Mouse (Mus musculus): Measurements from ENCODE around the gene Clstn1. TPM values are rescaled to one million over a fixed set of nuclear protein-coding genes. Genes with fewer than 3 reads are reported as not detected.

The Clstn1 gene
- polyA plus RNA-seq, 1 experiment from 2014 or later, result 19.1 TPM

DNA sequence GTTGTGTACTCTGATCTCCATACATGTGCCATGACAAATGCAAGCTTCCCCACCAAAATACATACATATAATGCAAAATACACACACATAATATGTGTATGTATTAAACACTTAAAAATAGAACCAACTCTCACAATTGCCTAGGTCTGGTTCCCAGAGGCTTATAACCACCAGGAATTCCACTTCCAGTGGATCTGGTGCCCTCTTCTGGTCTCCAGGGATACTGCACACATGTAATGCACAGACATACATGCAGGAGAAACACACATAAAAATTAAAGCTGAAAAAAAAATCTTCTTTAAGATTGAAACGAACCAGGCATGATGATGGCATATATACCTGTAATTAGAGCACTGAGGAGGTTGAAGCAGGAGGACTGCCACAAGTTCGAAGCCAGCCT lies 5.2 kb downstream of the Clstn1 start:
- DNase-seq (ENCODE audit: low spot score), result no peak
- peaks cover 23% of the 10 kb centered on the region for H3K4me1 ChIP-seq
- 83% methylated on average over 2 of the region's 2 CpGs for WGBS
- no peaks in the 10 kb centered on the region; the same call in 1 of the 2 replicates for H3K36me3 ChIP-seq
- H3K27ac ChIP-seq, result no peak overlapping the region
- H3K4me3 ChIP-seq, result no peak overlapping the region
- H3K9me3 ChIP-seq, result no peaks in the 10 kb centered on the region
- H3K27me3 ChIP-seq (ENCODE audit: insufficient read depth, poor library complexity, severe bottlenecking), result peaks cover 28% of the 10 kb centered on the region

DNA sequence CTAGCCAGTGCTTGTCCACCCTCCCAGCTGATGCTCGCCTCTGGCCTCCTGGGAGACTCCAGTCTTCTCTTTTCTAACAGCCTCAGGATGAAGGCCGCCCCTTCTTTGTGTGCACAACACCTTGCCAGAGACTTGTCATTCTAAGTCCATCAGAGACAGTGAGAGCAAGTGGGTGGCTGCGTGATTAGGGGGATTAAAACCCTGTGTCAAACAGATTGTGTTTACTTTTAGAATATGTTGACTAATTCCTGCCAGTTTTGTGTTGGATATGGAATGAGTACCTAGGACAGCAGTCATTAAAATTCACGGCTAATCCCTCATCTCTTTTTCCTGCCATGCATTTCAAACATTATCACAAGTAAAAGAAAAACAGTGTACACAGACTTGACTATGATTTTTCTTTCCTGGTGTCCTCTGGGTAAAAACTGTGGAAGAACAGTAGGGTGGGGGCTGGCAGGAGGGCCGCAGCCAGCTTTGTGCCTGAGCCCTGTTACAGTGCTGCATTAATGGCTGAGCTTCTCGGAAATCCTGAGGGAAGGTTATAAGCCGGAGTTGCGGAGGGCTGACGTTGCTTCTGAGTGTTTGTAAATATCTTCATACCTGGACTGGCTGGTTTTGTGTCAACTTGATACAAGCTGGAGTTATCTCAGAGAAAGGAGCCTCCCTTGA lies 8.8 kb downstream of the Clstn1 start:
- H3K4me1 ChIP-seq, result peaks cover 14% of the 10 kb centered on the region
- no peaks in the 10 kb centered on the region; the same call in 1 of the 2 replicates for H3K36me3 ChIP-seq
- no peak for DNase-seq (ENCODE audit: low spot score)
- H3K9me3 ChIP-seq, result no peaks in the 10 kb centered on the region
- H3K27ac ChIP-seq, result no peak overlapping the region
- no peaks in the 10 kb centered on the region for H3K27me3 ChIP-seq (ENCODE audit: insufficient read depth, poor library complexity, severe bottlenecking)
- no peak overlapping the region for H3K4me3 ChIP-seq
- WGBS, result 86% methylated on average over 9 of the region's 9 CpGs

DNA sequence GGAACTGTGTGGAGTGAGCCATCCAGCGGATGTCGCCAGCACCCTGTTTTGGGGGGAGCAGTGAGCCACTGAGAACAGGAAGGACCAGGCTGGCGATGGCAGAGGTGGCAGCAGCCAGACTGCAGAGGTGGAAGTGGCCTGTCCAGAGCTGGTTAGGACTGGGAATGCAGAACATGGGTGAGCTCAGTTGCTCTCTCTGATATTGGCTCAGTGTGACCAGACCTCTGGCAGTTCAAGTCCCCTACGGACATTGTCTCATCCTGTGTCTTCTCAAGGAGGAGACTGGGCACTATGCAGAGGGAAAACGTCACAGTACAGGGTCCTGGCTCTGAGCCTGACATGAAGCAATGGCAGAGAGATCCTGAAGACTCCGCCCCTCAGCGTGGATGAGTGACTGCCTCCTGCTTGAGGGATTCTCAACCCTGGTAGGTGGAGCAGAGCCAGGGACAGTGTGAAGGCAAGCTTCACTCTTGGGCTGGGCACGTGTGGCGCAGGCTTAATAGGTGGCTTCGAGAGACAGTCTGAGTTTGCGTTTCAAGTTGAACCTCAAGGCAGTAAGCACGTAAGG lies 11.5 kb downstream of the Clstn1 start:
- no peak overlapping the region for H3K27ac ChIP-seq
- no peaks in the 10 kb centered on the region; the same call in 1 of the 2 replicates for H3K36me3 ChIP-seq
- no peak for DNase-seq (ENCODE audit: low spot score)
- no peak overlapping the region for H3K4me3 ChIP-seq
- H3K9me3 ChIP-seq, result no peaks in the 10 kb centered on the region
- WGBS, result 69% methylated on average over 12 of the region's 12 CpGs
- H3K4me1 ChIP-seq, result peaks cover 35% of the 10 kb centered on the region
- no peaks in the 10 kb centered on the region for H3K27me3 ChIP-seq (ENCODE audit: insufficient read depth, poor library complexity, severe bottlenecking)

DNA sequence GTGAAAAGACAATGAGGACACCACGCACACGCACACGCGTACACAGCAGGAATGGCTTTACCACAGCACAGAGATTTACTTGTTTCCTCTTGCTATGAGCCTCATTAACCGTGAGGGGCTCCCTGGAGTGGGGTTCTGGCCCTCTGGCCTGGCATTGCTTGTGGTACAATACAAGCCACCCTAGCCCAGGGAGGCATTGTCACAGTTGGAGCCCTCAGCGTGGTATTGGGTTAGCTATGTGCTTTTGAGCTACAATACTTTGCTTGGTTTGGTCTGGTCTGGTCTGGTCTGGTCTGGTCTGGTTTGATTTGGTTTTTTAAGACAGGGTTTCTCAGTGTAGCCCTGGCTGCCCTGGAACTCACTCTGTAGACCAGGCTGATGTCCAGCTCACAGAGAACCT lies 13.3 kb downstream of the Clstn1 start:
- no peaks in the 10 kb centered on the region for H3K9me3 ChIP-seq
- H3K27ac ChIP-seq, result no peak overlapping the region
- H3K4me1 ChIP-seq, result peaks cover 33% of the 10 kb centered on the region
- no peak for DNase-seq (ENCODE audit: low spot score)
- H3K4me3 ChIP-seq, result no peak overlapping the region
- H3K27me3 ChIP-seq (ENCODE audit: insufficient read depth, poor library complexity, severe bottlenecking), result no peaks in the 10 kb centered on the region
- H3K36me3 ChIP-seq, result no peaks in the 10 kb centered on the region; the same call in 1 of the 2 replicates
- WGBS, result 92% methylated on average over 6 of the region's 6 CpGs

DNA sequence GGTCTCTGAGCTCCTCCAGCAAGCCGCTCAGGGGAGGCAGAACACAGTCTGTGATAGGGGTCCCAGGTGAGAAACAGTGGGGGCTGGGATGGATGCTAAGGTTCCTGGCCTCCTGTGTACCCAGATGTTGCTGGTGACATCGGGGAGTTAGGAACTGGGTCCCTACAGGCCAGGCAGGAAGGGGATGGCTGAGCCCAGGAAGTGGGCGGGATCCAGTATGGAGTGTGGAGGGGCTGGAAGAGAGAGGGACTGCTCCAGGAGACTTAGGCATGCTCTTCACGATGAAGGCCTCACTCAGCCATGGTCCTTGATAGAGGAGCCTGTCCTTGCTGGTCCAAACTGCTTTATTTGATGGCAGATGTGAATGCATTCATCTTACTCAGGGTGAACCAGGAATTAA lies 13.9 kb downstream of the Clstn1 start:
- WGBS, result 71% methylated on average over 4 of the region's 4 CpGs
- H3K9me3 ChIP-seq, result no peaks in the 10 kb centered on the region
- H3K4me1 ChIP-seq, result peaks cover 33% of the 10 kb centered on the region
- no peaks in the 10 kb centered on the region for H3K27me3 ChIP-seq (ENCODE audit: insufficient read depth, poor library complexity, severe bottlenecking)
- H3K4me3 ChIP-seq, result no peak overlapping the region
- no peak overlapping the region for H3K27ac ChIP-seq
- no peak for DNase-seq (ENCODE audit: low spot score)
- H3K36me3 ChIP-seq, result no peaks in the 10 kb centered on the region; the same call in 1 of the 2 replicates

DNA sequence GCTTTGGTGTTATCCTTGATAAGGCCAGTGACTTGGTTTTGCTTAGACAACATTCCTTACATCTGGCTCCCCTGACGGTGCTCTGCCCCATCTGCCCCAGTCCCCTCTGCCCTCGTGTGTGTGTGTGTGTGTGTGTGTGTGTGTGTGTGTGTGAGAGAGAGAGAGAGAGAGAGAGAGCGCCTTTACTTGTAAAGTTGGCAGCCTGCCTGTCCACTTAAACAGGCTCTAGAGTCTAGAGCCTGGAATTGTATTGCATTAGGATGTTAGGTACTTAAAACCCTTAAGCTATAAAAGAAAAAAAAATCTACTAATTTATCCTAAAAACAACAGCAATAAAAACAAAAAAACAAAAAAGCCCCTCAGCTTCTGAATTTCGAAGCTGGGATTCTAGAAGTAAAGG lies 15.2 kb downstream of the Clstn1 start:
- no peaks in the 10 kb centered on the region for H3K9me3 ChIP-seq
- 27% methylated on average over 4 of the region's 4 CpGs for WGBS
- H3K4me3 ChIP-seq, result 0 out of 2 replicates have a peak overlapping the region, but pooled peaks have one; percentile 12
- H3K27me3 ChIP-seq (ENCODE audit: insufficient read depth, poor library complexity, severe bottlenecking), result no peaks in the 10 kb centered on the region
- peak overlapping the region; percentile 47; the same call in 1 of the 2 replicates for H3K27ac ChIP-seq
- no peaks in the 10 kb centered on the region for H3K36me3 ChIP-seq
- DNase-seq (ENCODE audit: low spot score), result no peak
- peaks cover 36% of the 10 kb centered on the region for H3K4me1 ChIP-seq

DNA sequence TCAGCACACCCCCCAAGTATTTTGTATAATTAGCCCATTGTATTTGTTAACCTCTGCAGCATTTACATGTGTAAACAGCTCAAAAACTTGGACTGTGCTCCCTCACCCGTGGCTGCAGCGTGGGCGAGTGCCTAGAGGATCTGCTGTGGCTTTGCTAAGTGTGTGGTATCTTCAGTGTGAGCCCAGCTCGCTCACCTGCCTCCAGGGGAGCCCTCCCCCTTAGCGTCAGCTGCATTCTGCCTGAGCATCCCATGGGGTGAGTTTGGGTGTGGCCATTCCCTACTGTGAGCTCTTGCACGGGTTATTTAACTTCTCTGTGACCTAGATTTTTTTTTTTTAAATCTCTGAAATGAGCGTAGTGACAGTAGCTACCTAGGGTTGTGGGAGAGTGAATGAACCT lies 16.0 kb downstream of the Clstn1 start:
- Histone ChIP-seq H3K36me3 (no peaks in the 10 kb centered on the region), H3K4me3 (no peak overlapping the region), H3K4me1 (peaks cover 43% of the 10 kb centered on the region), H3K27ac (no peak overlapping the region), H3K27me3 (ENCODE audit: insufficient read depth, poor library complexity, severe bottlenecking) (no peaks in the 10 kb centered on the region), H3K9me3 (no peaks in the 10 kb centered on the region)
- 72% methylated on average over 7 of the region's 7 CpGs for WGBS
- DNase-seq (ENCODE audit: low spot score), result no peak

DNA sequence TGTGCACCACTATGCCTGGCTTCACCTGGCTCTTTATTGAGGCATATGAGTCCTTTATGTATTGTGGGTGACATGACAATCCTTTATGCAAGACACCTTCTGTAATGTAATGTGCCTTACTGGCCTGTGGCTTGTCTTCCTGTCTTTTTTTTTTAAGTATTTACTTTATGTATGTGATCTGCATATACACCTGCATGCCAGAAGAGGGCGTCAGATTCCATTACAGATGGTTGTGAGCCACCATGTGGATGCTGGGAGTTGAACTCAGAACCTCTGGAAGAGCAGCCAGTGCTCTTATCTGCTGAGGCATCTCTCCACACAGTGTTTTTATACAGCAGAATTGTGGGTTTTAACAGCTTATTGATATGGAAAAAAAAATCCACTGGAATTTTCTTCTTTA lies 17.6 kb downstream of the Clstn1 start:
- Histone ChIP-seq H3K36me3 (no peaks in the 10 kb centered on the region), H3K27me3 (ENCODE audit: insufficient read depth, poor library complexity, severe bottlenecking) (no peaks in the 10 kb centered on the region), H3K9me3 (no peaks in the 10 kb centered on the region), H3K27ac (no peak overlapping the region), H3K4me3 (no peak overlapping the region), H3K4me1 (peaks cover 51% of the 10 kb centered on the region)
- 56% methylated on average over 1 of the region's 1 CpGs for WGBS
- no peak for DNase-seq (ENCODE audit: low spot score)

DNA sequence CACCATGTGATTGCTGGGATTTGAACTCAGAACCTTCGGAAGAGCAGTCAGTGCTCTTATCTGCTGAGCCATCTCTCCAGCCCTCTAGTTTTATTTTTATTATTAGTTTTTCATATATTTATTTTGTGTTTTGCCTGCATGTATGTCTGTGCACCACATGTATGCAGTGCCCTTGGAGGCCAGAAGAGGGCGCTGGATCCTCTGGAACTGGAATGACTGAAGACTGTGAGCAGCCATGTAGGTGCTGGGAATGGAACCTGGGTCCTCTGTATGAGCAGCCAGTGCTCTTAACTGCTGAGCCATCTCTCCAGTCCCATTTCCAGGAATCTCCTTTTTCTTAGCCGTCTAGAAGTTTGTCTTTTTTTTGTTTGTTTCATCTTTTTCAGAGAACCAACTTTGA lies 18.2 kb downstream of the Clstn1 start:
- H3K27me3 ChIP-seq (ENCODE audit: insufficient read depth, poor library complexity, severe bottlenecking), result no peaks in the 10 kb centered on the region
- H3K36me3 ChIP-seq, result no peaks in the 10 kb centered on the region
- H3K9me3 ChIP-seq, result no peaks in the 10 kb centered on the region
- DNase-seq (ENCODE audit: low spot score), result no peak
- H3K27ac ChIP-seq, result no peak overlapping the region
- peaks cover 51% of the 10 kb centered on the region for H3K4me1 ChIP-seq
- WGBS, result 71% methylated on average over 3 of the region's 3 CpGs
- H3K4me3 ChIP-seq, result no peak overlapping the region

DNA sequence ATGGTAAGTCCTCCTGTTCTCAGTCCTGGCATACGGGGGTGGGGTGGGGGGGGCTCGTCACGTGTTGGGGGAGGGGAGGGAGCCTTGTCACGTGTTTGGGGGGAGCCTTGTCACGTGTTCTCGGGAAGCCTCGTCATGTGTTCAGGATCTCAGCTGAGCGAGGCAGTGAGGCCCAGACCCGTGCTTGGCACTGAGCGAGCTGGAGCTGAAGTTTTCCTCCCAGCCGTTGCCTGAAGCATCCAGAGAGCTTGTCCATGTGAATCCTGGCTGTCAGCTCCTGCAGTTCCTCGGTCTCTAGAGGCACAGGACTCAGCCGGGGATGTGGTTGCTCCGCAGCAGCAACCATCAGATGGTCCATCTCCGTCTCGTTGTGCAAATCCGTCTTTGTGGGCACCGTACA lies 19.8 kb downstream of the Clstn1 start:
- no peak overlapping the region for H3K27ac ChIP-seq
- H3K27me3 ChIP-seq (ENCODE audit: insufficient read depth, poor library complexity, severe bottlenecking), result no peaks in the 10 kb centered on the region
- no peaks in the 10 kb centered on the region for H3K36me3 ChIP-seq
- 77% methylated on average over 18 of the region's 18 CpGs for WGBS
- no peak for DNase-seq (ENCODE audit: low spot score)
- H3K4me1 ChIP-seq, result peaks cover 42% of the 10 kb centered on the region
- no peak overlapping the region for H3K4me3 ChIP-seq
- no peaks in the 10 kb centered on the region for H3K9me3 ChIP-seq

DNA sequence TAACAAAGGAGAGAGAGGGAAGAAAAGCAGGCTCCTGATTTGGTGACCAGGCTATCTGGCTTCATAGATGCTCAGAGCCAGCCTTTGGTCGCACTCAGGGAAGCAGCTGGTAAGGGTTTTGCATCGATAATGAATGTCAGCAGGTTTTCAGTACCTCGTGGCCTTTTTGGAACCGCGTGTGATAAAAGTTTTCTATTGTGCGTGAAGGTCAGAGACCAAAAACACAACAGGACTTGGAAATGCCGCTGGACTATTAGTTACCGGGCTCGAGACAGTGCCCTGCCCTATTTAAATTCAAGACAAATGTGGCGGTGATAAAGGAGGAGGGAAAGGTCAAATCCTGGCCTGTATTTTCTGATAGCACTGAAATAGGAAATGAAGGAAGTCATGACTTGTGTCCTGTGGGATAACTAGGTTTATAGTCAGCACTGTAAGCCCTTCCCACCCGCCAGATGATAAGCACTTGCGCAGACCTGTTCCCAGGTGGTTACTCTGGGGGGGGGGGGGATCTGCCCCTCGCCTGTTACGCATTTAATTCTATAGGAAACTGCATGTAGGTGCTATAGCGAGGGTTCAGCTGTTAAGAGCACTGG lies 20.6 kb downstream of the Clstn1 start:
- H3K36me3 ChIP-seq, result no peaks in the 10 kb centered on the region
- H3K27me3 ChIP-seq (ENCODE audit: insufficient read depth, poor library complexity, severe bottlenecking), result no peaks in the 10 kb centered on the region
- WGBS, result 42% methylated on average over 15 of the region's 15 CpGs
- DNase-seq (ENCODE audit: low spot score), result no peak
- H3K27ac ChIP-seq, result no peak overlapping the region
- no peaks in the 10 kb centered on the region for H3K9me3 ChIP-seq
- peaks cover 34% of the 10 kb centered on the region for H3K4me1 ChIP-seq
- no peak overlapping the region for H3K4me3 ChIP-seq

DNA sequence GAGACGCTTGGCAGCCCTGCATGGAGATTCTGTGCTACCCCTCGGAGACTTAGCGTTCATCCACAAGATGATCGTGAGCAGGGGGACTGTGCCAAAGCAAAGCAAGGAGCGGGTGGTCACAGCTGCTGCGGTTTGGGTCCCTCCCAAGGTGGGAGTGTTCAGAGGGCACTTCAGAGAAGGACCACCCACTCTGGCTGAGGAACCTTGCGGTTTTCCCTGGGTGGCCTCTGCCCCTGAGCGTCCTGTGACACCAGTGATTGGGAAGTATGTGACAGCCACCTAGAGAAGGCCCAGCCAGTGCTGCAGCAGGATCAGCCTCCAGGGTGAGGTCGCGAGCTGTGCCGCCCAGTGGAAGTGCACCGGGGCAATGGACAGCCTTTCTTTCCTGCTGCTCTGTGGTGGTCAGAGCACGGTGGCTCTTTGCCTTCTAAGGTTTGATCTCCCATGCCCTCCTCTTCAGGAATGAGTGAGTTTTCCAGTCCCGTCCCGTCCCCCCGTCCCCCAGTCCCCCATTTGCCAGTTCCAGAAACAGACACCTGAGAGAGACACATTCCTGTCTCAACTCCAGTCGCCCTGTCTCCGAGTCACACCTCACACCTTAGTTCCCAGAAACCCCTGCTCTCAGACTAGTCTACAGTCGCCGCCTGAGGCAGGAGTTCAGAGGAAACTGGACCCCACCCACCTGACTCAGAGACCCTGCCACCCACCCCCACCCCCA lies 21.5 kb downstream of the Clstn1 start:
- Histone ChIP-seq H3K27ac (peak overlapping the region; percentile 65), H3K9me3 (no peaks in the 10 kb centered on the region)
- DNase-seq (ENCODE audit: low spot score), result no peak

DNA sequence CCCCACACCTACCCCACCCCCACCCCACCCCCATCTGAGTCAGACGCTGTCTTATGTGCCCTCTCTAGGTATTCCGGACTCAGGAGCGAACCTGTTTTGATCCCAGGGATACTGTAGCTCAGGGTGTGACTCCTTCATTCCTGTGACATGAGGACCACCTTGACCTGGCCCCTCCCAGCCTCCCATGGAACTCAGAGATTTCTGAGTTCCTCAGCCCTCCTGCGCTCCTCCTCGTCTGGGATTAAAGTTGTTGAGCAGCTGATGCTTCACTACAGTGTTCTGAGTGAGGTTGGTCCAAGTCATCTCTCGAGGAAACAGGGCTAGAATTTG lies 22.0 kb downstream of the Clstn1 start:
- Histone ChIP-seq H3K4me1 (peaks cover 22% of the 10 kb centered on the region), H3K4me3 (no peak overlapping the region), H3K9me3 (no peaks in the 10 kb centered on the region), H3K27ac (peak overlapping the region; percentile 65), H3K27me3 (ENCODE audit: insufficient read depth, poor library complexity, severe bottlenecking) (no peaks in the 10 kb centered on the region), H3K36me3 (no peaks in the 10 kb centered on the region)
- DNase-seq (ENCODE audit: low spot score), result no peak
- 77% methylated on average over 6 of the region's 6 CpGs for WGBS

More for the DNA sequence above, 21.5 kb downstream of the Clstn1 start:
- Histone ChIP-seq H3K27me3 (ENCODE audit: insufficient read depth, poor library complexity, severe bottlenecking) (no peaks in the 10 kb centered on the region), H3K36me3 (no peaks in the 10 kb centered on the region), H3K4me1 (peaks cover 27% of the 10 kb centered on the region), H3K4me3 (no peak overlapping the region)
- whole genome bisulfite sequencing, result 47% methylated on average over 20 of the region's 20 CpGs
